Mouse (Mus musculus) kidney, postnatal 0 days (tissue): Measurements from ENCODE around the gene Fzd5. TPM values are rescaled to one million over a fixed set of nuclear protein-coding genes. Genes with fewer than 3 reads are reported as not detected.

Experiments
- ATAC-seq: fragments of 200-750 bp; cut with Nextera tagmentation; replicated peaks from 2 replicates; pipeline ENCODE4 v1.8.0; 2017; ENCODE audit warnings: low read depth, moderate number of reproducible peaks, moderate TSS enrichment, moderate library complexity; ENCODE audit not compliant: low FRiP score
- DNase-seq: peaks from one replicate; pipeline ENCODE4 v3.0.0-alpha.2; 2016; ENCODE audit warnings: low spot score
- H3K27ac ChIP-seq: fragments of 300-500 bp; sonication (generic); 2 replicates; pipeline ENCODE4 v1.5.1; 2014; ENCODE audit warnings: mild to moderate bottlenecking
- H3K27me3 ChIP-seq: fragments of 300-500 bp; sonication (generic); 2 replicates; pipeline ENCODE4 v1.6.1; 2014; ENCODE audit warnings: low read length, mixed read lengths; ENCODE audit not compliant: insufficient read depth
- H3K36me3 ChIP-seq: fragments of 300-500 bp; sonication (generic); 2 replicates; pipeline ENCODE4 v1.6.1; 2014; ENCODE audit warnings: low read length, mixed read lengths; ENCODE audit not compliant: insufficient read depth
- H3K4me1 ChIP-seq: fragments of 300-500 bp; sonication (generic); replicated peaks from 2 replicates; pipeline ENCODE4 v1.6.1; 2014; ENCODE audit warnings: antibody characterized with exemption, low read length, mixed read lengths; ENCODE audit not compliant: insufficient read depth
- H3K4me2 ChIP-seq: fragments of 300-500 bp; sonication (generic); 2 replicates; pipeline ENCODE4 v1.6.1; 2014; ENCODE audit warnings: mild to moderate bottlenecking, low read length, moderate library complexity, mixed read lengths
- H3K4me3 ChIP-seq: fragments of 300-500 bp; sonication (generic); replicated peaks from 2 replicates; pipeline ENCODE4 v1.5.1; 2014; ENCODE audit warnings: low read depth, low read length
- H3K9ac ChIP-seq: fragments of 300-500 bp; sonication (generic); 2 replicates; pipeline ENCODE4 v1.6.1; 2014; ENCODE audit warnings: low read depth, low read length
- H3K9me3 ChIP-seq: fragments of 300-500 bp; sonication (generic); replicated peaks from 2 replicates; pipeline ENCODE4 v1.6.1; 2016; ENCODE audit warnings: low read length, inconsistent platforms, mixed read lengths
- CTCF ChIP-seq: IDR thresholded peaks from 2 replicates; pipeline ENCODE4 v1.5.1; 2016; ENCODE audit warnings: antibody characterized with exemption, low read depth, mild to moderate bottlenecking, moderate library complexity
- WGBS: fragments of 180-500 bp; shearing (Covaris S2); extraction: QIAGEN DNeasy Blood & Tissue Kit; methylation state at CpG from one replicate; pipeline ENCODE4 v1.1.7; 2014; 5-methylcytosine and 5-hydroxymethylcytosine counted together
- polyA plus RNA-seq: library from polyadenylated mRNA; unstranded; fragments of >200 nt; fragmentation: Nextera tagmentation; extraction: Ambion mirVana; gene quantifications from 2 replicates; pipeline ENCODE4 v1.2.1, GENCODE M21; 2015

The Fzd5 gene
- polyA plus RNA-seq, 1 experiment from 2014 or later, result 2.5 TPM

DNA sequence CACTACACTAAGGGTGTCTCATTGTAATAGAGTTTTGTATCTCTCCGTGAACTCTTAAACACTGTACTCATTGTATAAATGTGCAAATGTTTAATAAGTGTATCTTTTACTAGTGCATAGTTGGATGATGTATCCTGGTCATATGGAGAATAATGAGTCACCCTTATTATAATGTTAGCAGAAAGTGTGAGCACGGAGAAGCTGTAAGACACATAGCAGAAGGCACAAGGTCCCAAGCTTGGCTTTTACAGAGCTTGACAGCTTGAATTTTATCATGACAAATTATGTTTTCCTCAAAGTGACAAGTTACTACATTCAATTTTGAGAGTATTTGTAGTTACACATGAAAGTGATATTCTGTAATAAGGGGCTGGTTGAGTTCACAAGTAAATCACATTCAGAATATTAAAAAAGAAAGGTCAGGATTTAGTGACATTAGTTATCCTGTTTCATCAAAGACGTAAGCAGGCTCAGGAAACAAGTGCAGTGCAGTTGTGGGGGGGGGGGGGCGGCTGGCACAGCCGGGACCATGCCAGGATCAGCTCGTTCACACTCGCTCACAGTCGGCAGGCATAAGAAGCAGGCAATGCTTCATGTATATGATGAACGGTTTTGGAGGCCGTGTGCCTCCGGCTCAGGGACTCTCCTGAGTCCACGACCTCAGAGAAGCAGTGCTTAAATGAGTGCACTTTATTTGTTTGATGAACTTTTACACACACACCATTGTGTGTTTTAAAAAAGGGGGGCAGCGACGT, 25.4 kb downstream of the Fzd5 start:
- WGBS, result 86% methylated on average over 14 of the region's 14 CpGs
- H3K9me3 ChIP-seq, result no peaks in the 10 kb centered on the region
- H3K27me3 ChIP-seq, result no peaks in the 10 kb centered on the region
- no peak for ATAC-seq
- H3K4me3 ChIP-seq, result no peak overlapping the region
- TF ChIP-seq CTCF, result no peak
- H3K9ac ChIP-seq, result no peak overlapping the region
- no peak overlapping the region for H3K4me2 ChIP-seq
- H3K4me1 ChIP-seq, result no peaks in the 10 kb centered on the region
- peaks cover 7% of the 10 kb centered on the region; the same call in 1 of the 2 replicates for H3K36me3 ChIP-seq
- no peak for DNase-seq
- H3K27ac ChIP-seq, result no peak overlapping the region

DNA sequence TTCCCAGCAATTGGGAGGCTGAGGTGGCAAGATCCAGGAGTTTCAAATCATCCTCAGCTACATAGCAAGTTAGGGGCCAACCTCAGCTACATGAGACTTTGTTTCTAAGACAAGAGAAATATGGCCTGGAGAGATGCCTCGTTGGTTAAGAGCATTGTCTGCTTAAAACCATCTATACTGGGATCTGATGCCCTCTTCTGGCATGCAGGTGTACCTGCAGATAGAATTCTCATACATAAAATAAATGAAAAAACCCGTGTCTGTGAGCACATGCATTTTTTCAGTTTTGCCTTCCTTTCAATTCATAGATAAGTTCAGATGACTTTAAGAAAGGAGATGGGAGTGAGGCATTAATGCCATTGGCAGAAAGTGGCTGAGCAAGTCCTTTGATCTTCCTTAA, 27.7 kb downstream of the Fzd5 start:
- ATAC-seq (no peak), DNase-seq (peak; percentile 78)
- whole genome bisulfite sequencing, result 8% methylated on average over 2 of the region's 2 CpGs
- H3K27me3 ChIP-seq, result no peaks in the 10 kb centered on the region
- H3K4me2 ChIP-seq, result no peak overlapping the region
- H3K4me1 ChIP-seq, result no peaks in the 10 kb centered on the region
- no peak overlapping the region for H3K4me3 ChIP-seq
- H3K27ac ChIP-seq, result no peak overlapping the region
- peak; percentile 82 for TF ChIP-seq CTCF
- peaks cover 8% of the 10 kb centered on the region; the same call in 1 of the 2 replicates for H3K36me3 ChIP-seq
- no peak overlapping the region for H3K9ac ChIP-seq
- no peaks in the 10 kb centered on the region for H3K9me3 ChIP-seq

DNA sequence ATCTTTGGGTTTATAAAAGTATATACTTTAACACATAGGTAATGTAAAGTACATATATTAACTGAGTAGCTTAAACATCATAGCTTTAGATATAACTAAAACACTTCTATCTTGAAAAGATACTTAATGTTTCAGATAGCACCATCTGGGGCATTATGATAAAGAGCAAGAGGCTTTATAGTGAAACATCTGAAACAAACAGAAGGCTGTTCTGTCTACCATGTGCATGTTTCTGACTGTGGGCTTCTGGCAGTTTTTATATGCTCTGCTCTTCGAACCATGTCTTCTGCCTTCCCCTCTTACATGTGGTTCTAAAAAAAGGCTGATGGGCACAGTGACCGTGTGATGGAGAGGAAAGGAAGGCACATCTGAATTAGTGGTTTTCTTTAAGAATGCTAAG, 30.9 kb downstream of the Fzd5 start:
- Histone ChIP-seq H3K4me2 (no peak overlapping the region), H3K27ac (no peak overlapping the region), H3K4me3 (no peak overlapping the region), H3K9ac (no peak overlapping the region), H3K36me3 (0 out of 2 replicates have a peak, but pooled peaks cover 7% of the 10 kb centered on the region), H3K4me1 (no peaks in the 10 kb centered on the region), H3K9me3 (no peaks in the 10 kb centered on the region), H3K27me3 (no peaks in the 10 kb centered on the region)
- no peak for TF ChIP-seq CTCF
- no peak for DNase-seq
- 92% methylated on average over 2 of the region's 2 CpGs for WGBS
- no peak for ATAC-seq

DNA sequence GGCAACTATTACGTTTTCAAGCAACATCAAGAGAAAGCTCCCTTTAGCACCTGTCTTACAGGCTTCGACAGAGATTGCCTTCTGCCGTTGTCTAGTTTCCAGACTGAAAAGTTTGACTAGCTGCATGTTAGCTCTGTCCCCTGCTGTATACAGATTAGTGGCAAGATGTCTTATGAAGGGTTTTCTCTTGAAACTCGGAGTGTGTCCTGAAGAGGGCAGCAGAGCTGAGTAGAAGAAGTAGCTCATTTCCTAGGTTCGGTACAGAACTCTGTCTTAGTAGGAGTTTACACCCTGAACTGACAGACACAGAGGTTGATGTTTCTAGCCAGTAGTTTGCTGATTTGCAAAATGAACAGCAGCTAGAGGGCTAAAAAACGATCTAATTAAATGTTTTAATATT, 32.3 kb downstream of the Fzd5 start:
- no peak; the same call in 1 of the 2 replicates for ATAC-seq
- 40% methylated on average over 6 of the region's 6 CpGs for WGBS
- H3K27me3 ChIP-seq, result no peaks in the 10 kb centered on the region
- no peak overlapping the region for H3K4me3 ChIP-seq
- H3K4me2 ChIP-seq, result no peak overlapping the region
- no peak overlapping the region for H3K9ac ChIP-seq
- H3K9me3 ChIP-seq, result no peaks in the 10 kb centered on the region
- TF ChIP-seq CTCF, result peak; percentile 75
- DNase-seq, result peak; percentile 78
- H3K27ac ChIP-seq, result no peak overlapping the region
- H3K36me3 ChIP-seq, result 0 out of 2 replicates have a peak, but pooled peaks cover 7% of the 10 kb centered on the region
- H3K4me1 ChIP-seq, result no peaks in the 10 kb centered on the region

DNA sequence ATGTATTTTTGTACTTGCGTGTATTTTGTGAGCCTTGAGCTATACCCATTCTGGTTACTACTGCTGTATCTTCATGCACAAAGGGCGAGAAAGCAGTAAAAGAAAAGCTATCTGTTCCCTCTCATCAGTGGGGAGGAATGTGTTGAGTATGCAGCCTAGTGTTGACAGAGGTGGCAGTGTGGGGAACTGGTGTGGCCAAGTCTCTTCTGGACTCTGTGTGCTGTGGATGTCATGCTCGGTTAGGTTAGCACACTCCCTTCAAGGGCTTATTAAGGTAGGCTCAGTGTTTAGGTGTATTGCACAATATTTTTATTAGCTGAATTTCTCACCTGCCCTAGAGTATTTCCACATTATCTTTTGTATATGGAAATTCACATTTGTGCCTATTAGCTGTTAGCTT, 35.8 kb downstream of the Fzd5 start:
- Histone ChIP-seq H3K36me3 (0 out of 2 replicates have a peak, but pooled peaks cover 3% of the 10 kb centered on the region), H3K4me1 (no peaks in the 10 kb centered on the region), H3K9me3 (no peaks in the 10 kb centered on the region), H3K4me2 (no peak overlapping the region), H3K9ac (no peak overlapping the region), H3K27me3 (no peaks in the 10 kb centered on the region), H3K27ac (no peak overlapping the region), H3K4me3 (no peak overlapping the region)
- ATAC-seq (peak; percentile 89), DNase-seq (peak; percentile 38)
- TF ChIP-seq CTCF, result peak; percentile 35
- 61% methylated on average over 3 of the region's 3 CpGs for WGBS

DNA sequence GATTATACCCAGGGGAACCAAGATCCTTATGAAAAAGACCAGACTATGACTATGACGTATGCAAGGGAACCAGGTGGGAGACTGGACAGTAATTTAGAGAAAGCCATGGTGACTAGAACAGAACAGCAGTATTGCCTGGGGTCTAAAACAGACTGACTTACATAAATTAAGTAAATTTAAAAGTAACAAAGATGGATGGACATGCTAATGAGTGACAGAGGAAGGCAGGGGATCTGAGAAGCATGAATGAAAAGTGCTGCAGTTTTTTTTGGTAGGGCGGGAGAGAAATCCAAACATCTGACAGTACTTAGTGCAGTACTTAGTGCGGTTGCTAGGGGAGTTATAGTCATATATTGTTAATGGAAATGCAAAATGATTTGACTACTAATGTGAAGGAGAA, 42.4 kb downstream of the Fzd5 start:
- H3K9ac ChIP-seq, result no peak overlapping the region
- H3K9me3 ChIP-seq, result no peaks in the 10 kb centered on the region
- DNase-seq (no peak), ATAC-seq (no peak)
- H3K4me3 ChIP-seq, result no peak overlapping the region
- WGBS, result 91% methylated on average over 3 of the region's 3 CpGs
- H3K4me2 ChIP-seq, result no peak overlapping the region
- H3K36me3 ChIP-seq, result no peaks in the 10 kb centered on the region
- H3K27ac ChIP-seq, result no peak overlapping the region
- H3K27me3 ChIP-seq, result no peaks in the 10 kb centered on the region
- no peak for TF ChIP-seq CTCF
- no peaks in the 10 kb centered on the region; the same call in 1 of the 2 replicates for H3K4me1 ChIP-seq
